Mouse (Mus musculus): Measurements from ENCODE around the gene Unc13a. TPM values are rescaled to one million over a fixed set of nuclear protein-coding genes. Genes with fewer than 3 reads are reported as not detected.
"Not testable (repeated sequence)": the region's sequence is repeated elsewhere in the genome, so short reads cannot be mapped to it uniquely, and the experiment has no call there.

The Unc13a gene
- total and polyA plus RNA-seq, 3 experiments = 4.6 to 7.3 (median 5.2) TPM

DNA sequence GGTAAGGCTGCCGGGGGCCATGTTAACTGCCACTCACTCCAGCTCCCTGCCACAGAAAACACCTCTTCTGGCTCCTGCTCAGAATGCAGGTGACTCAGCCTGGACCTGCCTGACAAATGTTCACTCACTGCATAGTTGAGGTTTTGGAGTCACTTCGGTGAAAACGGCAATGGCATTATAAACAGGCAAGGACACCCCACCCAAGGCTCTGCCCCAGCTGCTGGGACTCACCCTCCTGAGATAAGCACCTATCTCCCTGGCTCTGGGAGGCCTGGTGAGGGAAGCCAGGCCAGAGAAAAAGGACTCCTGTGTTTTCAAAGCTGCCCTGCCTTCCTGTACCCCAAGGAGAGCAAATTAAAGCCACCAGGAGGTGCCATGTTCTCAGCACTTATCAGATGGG is 31.4 kb upstream of the Unc13a start:
- ATAC-seq (ENCODE audit: extremely low read depth, insufficient number of reproducible peaks, low FRiP score, poor library complexity, severe bottlenecking) (no peak), DNase-seq (ENCODE audit: low spot score) (no peak)
- peaks cover 9% of the 10 kb centered on the region for H3K4me1 ChIP-seq (ENCODE audit: insufficient read depth, low read depth, low read length)
- peaks cover 20% of the 10 kb centered on the region; the same call in 1 of the 2 replicates for H3K27me3 ChIP-seq (ENCODE audit: insufficient read depth, low read length)
- no peak for TF ChIP-seq POLR2AphosphoS5 (IDR thresholded peaks at IDR 0.05; ENCODE audit: insufficient replicate concordance, low read depth, low read length)
- no peak for TF ChIP-seq GATA2 (IDR thresholded peaks at IDR 0.05; ENCODE audit: borderline replicate concordance, low read depth, low read length)
- TF ChIP-seq TAL1 (conservative IDR thresholded peaks at IDR 0.05; ENCODE audit: low read depth, low read length) = no peak
- H3K4me3 ChIP-seq (ENCODE audit: low read depth, low read length) = no peak overlapping the region
- no peaks in the 10 kb centered on the region for H3K36me3 ChIP-seq (replicated peaks)
- no peaks in the 10 kb centered on the region for H3K9me3 ChIP-seq (replicated peaks)

GRCm38 (mm10) chr8:71702087-71702432 is 30.5 kb upstream of the Unc13a start:
- no peak overlapping the region for H3K4me3 ChIP-seq (ENCODE audit: low read depth, low read length)
- H3K9me3 ChIP-seq (replicated peaks) = no peaks in the 10 kb centered on the region
- peaks cover 9% of the 10 kb centered on the region for H3K4me1 ChIP-seq (ENCODE audit: insufficient read depth, low read depth, low read length)
- peaks cover 18% of the 10 kb centered on the region; the same call in 1 of the 2 replicates for H3K27me3 ChIP-seq (ENCODE audit: insufficient read depth, low read length)
- no peaks in the 10 kb centered on the region for H3K36me3 ChIP-seq (replicated peaks)
- ATAC-seq (ENCODE audit: extremely low read depth, insufficient number of reproducible peaks, low FRiP score, poor library complexity, severe bottlenecking) = no peak
- no peak for DNase-seq (ENCODE audit: low spot score)
- TF ChIP-seq TAL1 (conservative IDR thresholded peaks at IDR 0.05; ENCODE audit: low read depth, low read length) = no peak
- TF ChIP-seq POLR2AphosphoS5 (IDR thresholded peaks at IDR 0.05; ENCODE audit: insufficient replicate concordance, low read depth, low read length) = no peak
- no peak for TF ChIP-seq GATA1 (IDR thresholded peaks at IDR 0.05; ENCODE audit: borderline replicate concordance, low read length)
- no peak for TF ChIP-seq CTCF (IDR thresholded peaks at IDR 0.05; ENCODE audit: low read depth, low read length)
- no peak for TF ChIP-seq GATA2 (IDR thresholded peaks at IDR 0.05; ENCODE audit: borderline replicate concordance, low read depth, low read length)

GRCm38 (mm10) chr8:71701414-71702086 is 30.0 kb upstream of the Unc13a start, which contains the start of gene B3gnt3:
TSS of gene B3gnt3 (minus strand) at chr8:71701789.
- Histone ChIP-seq H3K4me3 (ENCODE audit: low read depth, low read length) (no peak within 1 kb of the TSS), H3K4me1 (ENCODE audit: insufficient read depth, low read depth, low read length) (peaks cover 9% of the 10 kb centered on the region), H3K27me3 (ENCODE audit: insufficient read depth, low read length) (peaks cover 17% of the 10 kb centered on the region; the same call in 1 of the 2 replicates), H3K36me3 (replicated peaks) (no peaks in the 10 kb centered on the region), H3K9me3 (replicated peaks) (no peaks in the 10 kb centered on the region)
- TF ChIP-seq GATA1 (IDR thresholded peaks at IDR 0.05; ENCODE audit: borderline replicate concordance, low read length) (no peak), GATA2 (IDR thresholded peaks at IDR 0.05; ENCODE audit: borderline replicate concordance, low read depth, low read length) (no peak), POLR2AphosphoS5 (IDR thresholded peaks at IDR 0.05; ENCODE audit: insufficient replicate concordance, low read depth, low read length) (no peak), CTCF (IDR thresholded peaks at IDR 0.05; ENCODE audit: low read depth, low read length) (no peak), TAL1 (conservative IDR thresholded peaks at IDR 0.05; ENCODE audit: low read depth, low read length) (no peak)
- no peak for ATAC-seq (ENCODE audit: extremely low read depth, insufficient number of reproducible peaks, low FRiP score, poor library complexity, severe bottlenecking)
- DNase-seq (ENCODE audit: low spot score) = no peak

DNA sequence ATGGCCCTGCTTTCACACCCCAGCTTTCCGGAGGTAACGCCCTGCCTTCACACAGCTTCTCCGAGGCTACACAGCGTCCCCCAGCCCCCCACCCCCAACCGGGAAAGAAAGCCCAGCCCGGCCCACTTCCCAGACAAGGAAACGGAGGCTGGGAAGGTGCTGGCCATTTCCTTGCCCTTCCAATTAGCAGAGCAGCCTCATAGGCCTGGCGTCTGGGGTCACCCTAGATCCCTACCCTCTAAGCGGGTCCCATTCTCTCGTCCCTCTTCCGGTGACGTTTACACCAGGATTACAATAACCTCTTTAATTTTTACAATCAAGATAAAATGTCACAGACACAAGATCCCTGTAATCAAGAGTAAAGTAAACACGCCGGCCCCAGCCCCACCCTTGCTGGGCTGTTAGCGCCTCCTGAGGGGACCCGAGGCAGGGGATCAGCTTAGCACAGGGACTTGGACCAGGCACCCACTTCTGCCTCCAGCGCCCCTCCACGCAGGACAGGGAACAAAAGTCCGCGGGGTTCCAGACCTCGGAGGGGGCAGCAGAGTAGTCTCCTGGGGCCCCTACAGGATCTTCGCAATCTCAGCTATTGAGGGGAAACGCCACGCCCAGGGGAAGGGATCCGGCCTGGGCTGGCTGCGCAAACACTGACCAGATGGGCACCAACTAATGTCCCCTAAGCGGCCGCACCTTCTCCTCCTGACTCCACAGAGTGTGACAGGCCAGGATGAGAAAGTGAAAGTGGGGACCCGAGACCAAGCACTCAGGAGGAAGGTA is 29.1 kb upstream of the Unc13a start:
- H3K4me1 ChIP-seq (ENCODE audit: insufficient read depth, low read depth, low read length) = peaks cover 9% of the 10 kb centered on the region
- H3K36me3 ChIP-seq (replicated peaks) = no peaks in the 10 kb centered on the region
- peaks cover 17% of the 10 kb centered on the region; the same call in 1 of the 2 replicates for H3K27me3 ChIP-seq (ENCODE audit: insufficient read depth, low read length)
- no peak for DNase-seq (ENCODE audit: low spot score)
- no peaks in the 10 kb centered on the region for H3K9me3 ChIP-seq (replicated peaks)
- ATAC-seq (ENCODE audit: extremely low read depth, insufficient number of reproducible peaks, low FRiP score, poor library complexity, severe bottlenecking) = no peak
- H3K4me3 ChIP-seq (ENCODE audit: low read depth, low read length) = no peak overlapping the region
- TF ChIP-seq CTCF (IDR thresholded peaks at IDR 0.05; ENCODE audit: low read depth, low read length) (no peak), GATA2 (IDR thresholded peaks at IDR 0.05; ENCODE audit: borderline replicate concordance, low read depth, low read length) (no peak), GATA1 (IDR thresholded peaks at IDR 0.05; ENCODE audit: borderline replicate concordance, low read length) (no peak), POLR2AphosphoS5 (IDR thresholded peaks at IDR 0.05; ENCODE audit: insufficient replicate concordance, low read depth, low read length) (no peak), TAL1 (conservative IDR thresholded peaks at IDR 0.05; ENCODE audit: low read depth, low read length) (no peak)

DNA sequence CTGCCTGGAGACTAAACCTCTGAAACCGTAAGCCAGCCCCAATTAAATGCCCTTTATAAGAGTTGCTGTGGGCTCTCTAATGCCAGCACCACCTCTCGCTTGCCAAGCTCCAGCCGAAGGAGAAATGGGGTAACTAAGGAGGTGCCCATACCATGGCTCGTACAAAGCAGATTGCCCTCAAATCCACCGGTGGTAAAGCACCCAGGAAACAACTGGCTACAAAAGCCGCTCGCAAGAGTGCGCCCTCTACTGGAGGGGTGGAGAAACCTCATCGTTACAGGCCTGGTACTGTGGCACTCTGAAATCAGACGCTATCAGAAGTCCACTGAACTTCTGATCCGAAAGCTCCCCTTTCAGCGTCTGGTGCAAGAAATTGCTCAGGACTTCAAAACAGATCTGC is 23.9 kb upstream of the Unc13a start:
- Histone ChIP-seq H3K27me3 (ENCODE audit: insufficient read depth, low read length) (peaks cover 19% of the 10 kb centered on the region; the same call in 1 of the 2 replicates), H3K9me3 (replicated peaks) (peaks cover 14% of the 10 kb centered on the region)
- not testable (repeated sequence) for DNase-seq (ENCODE audit: low spot score); ATAC-seq (ENCODE audit: extremely low read depth, insufficient number of reproducible peaks, low FRiP score, poor library complexity, severe bottlenecking); H3K4me3 ChIP-seq (ENCODE audit: low read depth, low read length); H3K4me1 ChIP-seq (ENCODE audit: insufficient read depth, low read depth, low read length); H3K36me3 ChIP-seq (replicated peaks)
- peak; percentile 38; the same call in 1 of the 2 replicates for TF ChIP-seq CTCF (IDR thresholded peaks at IDR 0.05; ENCODE audit: low read depth, low read length)

DNA sequence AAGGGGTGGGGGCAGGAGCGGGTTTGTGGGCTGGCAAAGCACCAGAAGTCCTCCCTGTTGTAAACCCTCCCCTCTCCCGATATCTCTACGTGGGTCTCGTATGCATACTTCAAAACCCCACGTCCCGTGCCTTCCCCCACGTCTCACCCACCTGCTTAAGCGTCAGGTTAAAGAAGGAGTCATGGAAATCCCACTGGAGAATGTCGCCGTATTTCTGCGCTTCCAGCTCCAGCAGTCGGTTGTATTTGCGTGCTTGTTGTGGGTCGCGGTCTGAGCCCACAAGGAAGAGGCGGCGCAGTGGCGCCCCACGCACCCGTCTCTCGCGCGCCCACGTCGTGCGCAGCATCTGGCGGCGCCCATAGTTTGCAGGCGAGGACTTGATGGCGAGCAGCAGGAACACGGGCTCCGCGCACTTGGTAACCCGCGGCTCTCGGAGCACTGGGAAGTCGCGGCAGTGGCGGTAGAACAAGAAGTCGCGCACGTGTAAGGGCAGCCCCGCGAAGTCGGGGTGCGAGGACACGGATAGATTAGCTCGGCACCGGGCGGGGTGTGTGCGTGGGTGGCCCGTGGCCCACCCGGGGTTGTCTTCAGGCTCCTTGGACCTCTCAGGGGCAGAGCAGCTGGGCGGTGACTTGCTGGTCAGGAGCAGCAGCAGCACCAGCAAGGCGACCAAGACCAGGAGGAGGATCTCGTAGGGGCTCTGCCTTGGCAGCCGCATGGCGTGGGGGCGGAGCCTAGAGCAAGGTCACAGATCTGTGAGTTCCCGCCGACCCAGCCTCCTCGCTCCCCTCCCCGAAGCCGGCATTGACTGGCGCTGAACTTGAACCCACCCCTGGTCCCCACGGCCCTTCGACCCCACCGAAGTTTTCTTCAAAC is 21.8 kb upstream of the Unc13a start:
- Histone ChIP-seq H3K4me3 (ENCODE audit: low read depth, low read length) (no peak overlapping the region), H3K4me1 (ENCODE audit: insufficient read depth, low read depth, low read length) (no peaks in the 10 kb centered on the region), H3K27me3 (ENCODE audit: insufficient read depth, low read length) (peaks cover 10% of the 10 kb centered on the region; the same call in 1 of the 2 replicates), H3K36me3 (replicated peaks) (peaks cover 4% of the 10 kb centered on the region), H3K9me3 (replicated peaks) (peaks cover 14% of the 10 kb centered on the region)
- DNase-seq (ENCODE audit: low spot score) = no peak
- no peak for ATAC-seq (ENCODE audit: extremely low read depth, insufficient number of reproducible peaks, low FRiP score, poor library complexity, severe bottlenecking)
- no peak for TF ChIP-seq CTCF (IDR thresholded peaks at IDR 0.05; ENCODE audit: low read depth, low read length)
- no peak for TF ChIP-seq GATA2 (IDR thresholded peaks at IDR 0.05; ENCODE audit: borderline replicate concordance, low read depth, low read length)
- no peak for TF ChIP-seq GATA1 (IDR thresholded peaks at IDR 0.05; ENCODE audit: borderline replicate concordance, low read length)
- no peak for TF ChIP-seq POLR2AphosphoS5 (IDR thresholded peaks at IDR 0.05; ENCODE audit: insufficient replicate concordance, low read depth, low read length)
- no peak for TF ChIP-seq TAL1 (conservative IDR thresholded peaks at IDR 0.05; ENCODE audit: low read depth, low read length)
